Mouse (Mus musculus): ENCODE data around the gene Fzd4.
A peak's percentile ranks its signal among the peaks of the same experiment; 100 is the strongest.

The Fzd4 gene

GRCm38 (mm10) chr7:89404081-89404733 lies at the start of gene Fzd4, which contains the start of gene Tmem135:
Gene Fzd4, plus strand, starts transcription at chr7:89404355.
Gene Tmem135, minus strand, starts transcription at chr7:89404222.
- DNase-seq (ENCODE audit: low spot score): peak; percentile 94

DNA sequence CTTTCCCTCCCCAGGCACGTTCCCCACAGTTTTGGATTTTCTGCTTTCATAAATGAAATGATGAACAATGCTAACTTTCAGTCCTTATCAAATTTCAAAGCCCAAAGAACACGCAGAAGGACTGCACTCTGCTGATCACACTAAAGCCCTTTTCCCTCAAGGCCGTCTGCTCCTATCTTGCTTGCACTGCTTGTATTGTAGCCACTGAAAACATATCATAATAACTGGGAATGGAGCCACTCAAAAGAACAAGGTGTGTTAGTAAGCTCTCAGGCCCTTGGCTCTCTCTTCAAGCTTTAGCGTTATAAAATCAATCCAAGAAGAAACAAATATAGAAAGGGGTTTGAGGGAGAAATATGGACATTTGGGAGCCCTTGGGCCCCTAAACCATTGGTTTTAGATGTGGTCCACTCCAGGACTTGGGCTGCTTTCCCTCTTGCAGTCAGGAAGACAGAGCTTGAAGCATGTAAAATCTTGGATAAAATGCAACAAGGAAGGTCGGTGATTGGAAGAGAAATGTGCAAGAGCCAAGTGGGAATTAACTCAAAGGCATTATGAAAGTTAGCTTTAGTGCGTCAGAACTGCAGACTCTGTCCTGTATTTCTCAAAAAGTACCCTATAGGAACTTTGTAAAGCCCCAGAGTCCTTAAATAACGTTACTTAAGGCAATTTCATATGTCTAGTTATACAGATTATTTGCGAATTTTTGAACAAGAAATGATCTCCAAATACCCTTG lies 48.5 kb upstream of the Fzd4 start:
- peak; percentile 47 for DNase-seq (ENCODE audit: low spot score)

- peak; percentile 90 for DNase-seq (ENCODE audit: low spot score)
Measured at GRCm38 (mm10) chr7:89356307-89356706, 47.8 kb upstream of the Fzd4 start.

GRCm38 (mm10) chr7:89363975-89364374 lies 40.2 kb upstream of the Fzd4 start:
- no peak for DNase-seq (ENCODE audit: low spot score)

- DNase-seq (ENCODE audit: low spot score): no peak
Measured at GRCm38 (mm10) chr7:89365135-89365880, 38.8 kb upstream of the Fzd4 start.

- no peak for DNase-seq (ENCODE audit: low spot score)
Measured at GRCm38 (mm10) chr7:89367643-89368042, 36.5 kb upstream of the Fzd4 start.

DNA sequence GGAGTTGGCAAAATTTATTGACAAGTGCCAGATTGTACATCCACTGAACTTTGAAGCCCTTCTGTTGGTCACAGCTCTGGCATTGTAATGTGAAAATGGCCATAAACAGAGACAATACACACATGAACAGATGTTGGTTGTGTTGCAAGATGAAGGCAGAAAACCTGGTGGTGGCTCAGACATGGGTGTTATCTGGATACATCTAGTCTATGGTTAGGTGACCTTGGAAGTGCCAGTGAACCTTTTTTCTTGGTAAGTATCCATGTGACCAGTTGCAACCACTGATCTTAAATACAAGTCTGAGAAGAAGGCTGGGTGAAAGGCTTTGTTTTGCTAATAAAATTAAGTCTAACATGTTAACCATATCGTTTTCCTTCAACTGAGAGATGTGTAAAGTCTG lies 34.1 kb upstream of the Fzd4 start:
- no peak for DNase-seq (ENCODE audit: low spot score)

DNA sequence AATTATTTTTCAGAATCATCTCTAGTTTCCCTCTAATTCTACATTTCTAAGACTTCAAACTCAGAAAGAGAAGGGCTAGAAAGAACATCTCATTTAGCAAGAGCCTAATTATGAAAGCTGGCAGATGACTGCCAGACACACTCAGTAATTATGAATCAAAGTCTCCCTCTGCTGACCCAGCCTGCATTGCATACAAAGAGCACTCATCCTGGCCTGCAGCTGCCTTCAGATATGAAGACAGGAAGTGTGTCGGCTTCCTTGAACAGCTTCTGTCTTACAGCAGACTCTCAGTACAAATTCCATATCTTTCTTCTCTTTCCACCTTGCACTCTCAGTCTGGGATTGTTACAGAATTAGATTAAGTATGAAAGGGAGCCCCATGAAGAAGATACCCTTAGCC lies 33.2 kb upstream of the Fzd4 start:
- DNase-seq (ENCODE audit: low spot score): peak; percentile 73

- DNase-seq (ENCODE audit: low spot score): no peak
Measured at GRCm38 (mm10) chr7:89371623-89372295, 32.4 kb upstream of the Fzd4 start.

DNA sequence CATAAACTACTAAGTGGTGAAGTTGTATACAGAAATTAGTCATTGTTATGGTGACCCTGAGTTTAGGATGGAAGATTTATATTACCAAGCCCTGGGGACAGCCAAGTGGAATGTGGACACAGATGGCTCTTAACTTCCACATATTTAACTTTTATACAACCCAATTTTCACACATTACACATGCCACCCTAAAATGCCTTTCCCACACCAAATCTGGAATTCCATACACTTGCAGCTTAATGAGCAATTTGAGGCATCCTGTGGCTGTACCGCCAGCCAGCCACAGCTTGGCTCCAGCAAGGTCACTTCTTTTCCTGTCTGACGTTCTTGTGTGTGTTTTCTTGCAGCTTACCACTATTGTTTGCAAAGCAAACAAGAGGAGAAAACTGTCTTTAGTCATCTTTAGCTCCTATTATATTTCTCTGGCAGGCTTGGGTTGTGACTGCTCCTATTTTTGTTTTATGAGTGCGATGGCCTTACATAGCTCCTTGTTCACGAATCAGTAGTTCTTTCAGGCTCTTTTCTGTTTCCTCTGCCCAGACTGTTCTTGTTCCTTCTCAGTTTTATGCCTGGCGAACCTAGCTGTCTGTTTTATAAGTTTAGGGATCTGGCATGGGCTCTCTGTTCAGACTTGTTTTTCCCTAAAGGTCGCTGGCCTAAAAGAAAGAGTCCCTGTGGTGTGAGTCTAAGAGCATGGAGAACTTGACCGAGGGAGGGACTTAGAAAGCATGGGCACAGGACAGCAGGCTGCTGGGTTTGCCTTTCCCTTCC lies 23.0 kb upstream of the Fzd4 start:
- peak; percentile 26 for DNase-seq (ENCODE audit: low spot score)

DNA sequence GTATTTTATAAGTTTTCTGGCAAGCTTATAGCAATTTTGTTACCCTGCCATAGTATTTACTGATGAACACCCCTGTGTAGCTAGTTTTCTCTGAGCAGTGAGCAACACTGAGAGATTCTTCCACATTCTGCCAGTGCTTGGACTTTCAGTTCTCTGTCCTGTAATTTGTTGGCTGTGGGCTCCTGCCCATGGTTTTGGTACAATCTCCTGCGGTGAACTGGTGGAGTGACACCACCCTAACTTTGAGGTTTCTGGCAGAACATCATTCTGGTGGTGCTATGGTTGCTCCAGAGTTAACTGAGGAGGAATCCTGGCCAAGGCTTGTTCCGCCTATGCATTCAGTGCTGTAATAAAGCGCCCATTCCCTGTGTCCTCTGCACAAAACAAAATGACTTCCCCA lies 21.3 kb upstream of the Fzd4 start:
- no peak for DNase-seq (ENCODE audit: low spot score)

GRCm38 (mm10) chr7:89388981-89389380 lies 15.2 kb upstream of the Fzd4 start:
- peak; percentile 54 for DNase-seq (ENCODE audit: low spot score)

DNA sequence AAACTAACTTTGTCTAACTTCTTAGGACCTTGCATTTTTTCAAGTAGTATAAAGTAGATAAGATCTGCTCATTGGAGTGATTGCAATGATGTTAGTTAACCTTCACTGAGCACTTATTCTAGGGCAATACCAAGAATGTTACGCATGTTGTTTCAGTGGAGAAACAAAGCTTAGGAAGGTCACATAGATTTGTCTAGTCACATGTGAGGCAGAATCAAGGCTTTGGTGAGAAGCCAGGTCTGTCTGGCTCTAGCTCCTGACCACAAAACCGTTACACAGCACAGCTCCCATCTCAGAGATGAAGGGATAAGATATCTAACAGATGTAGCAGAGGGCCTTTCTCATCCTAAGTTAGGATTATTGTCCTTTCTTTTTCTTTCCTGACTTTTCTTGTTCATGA lies 13.5 kb upstream of the Fzd4 start:
- DNase-seq (ENCODE audit: low spot score): no peak

DNA sequence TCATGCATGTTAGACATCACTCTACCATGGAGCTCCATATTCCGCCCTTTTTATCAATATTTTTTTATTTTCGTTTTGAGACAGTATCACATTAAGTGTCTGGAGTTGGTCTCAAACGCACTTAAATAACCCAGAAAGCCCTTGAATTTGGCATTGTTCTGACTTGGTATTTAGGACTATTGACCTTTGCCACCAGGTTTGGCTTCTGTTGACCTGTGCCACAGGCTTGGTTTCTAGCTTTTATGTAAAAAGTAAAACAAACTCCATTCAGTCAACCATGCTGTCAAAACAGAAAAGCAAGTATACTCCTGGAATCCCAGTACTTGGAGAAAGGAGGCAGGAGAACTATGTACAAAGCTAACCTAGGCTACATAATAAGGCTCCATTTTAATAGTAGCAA lies 12.9 kb upstream of the Fzd4 start:
- DNase-seq (ENCODE audit: low spot score): no peak

- no peak for DNase-seq (ENCODE audit: low spot score)
Measured at GRCm38 (mm10) chr7:89391831-89392230, 12.3 kb upstream of the Fzd4 start.

DNA sequence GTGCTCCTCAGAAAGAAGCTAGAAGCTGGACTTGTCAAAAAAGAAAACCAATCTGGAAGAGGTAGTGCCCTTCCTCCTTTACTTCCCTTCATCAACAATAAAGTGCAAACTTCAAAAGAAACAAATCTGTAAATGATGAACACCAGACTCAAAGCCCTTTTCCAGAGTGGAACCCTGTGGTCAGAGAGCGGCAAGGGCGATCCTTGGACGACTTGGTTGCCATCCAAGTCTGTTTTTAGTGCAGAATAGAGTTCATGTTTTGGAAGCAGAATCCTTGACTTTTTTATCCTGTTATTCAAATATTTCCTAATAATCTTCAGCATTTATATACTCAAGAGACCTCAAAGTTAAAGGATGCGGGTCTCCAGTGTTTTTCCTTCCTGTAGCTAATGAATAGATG lies 11.8 kb upstream of the Fzd4 start:
- DNase-seq (ENCODE audit: low spot score): peak; percentile 54

DNA sequence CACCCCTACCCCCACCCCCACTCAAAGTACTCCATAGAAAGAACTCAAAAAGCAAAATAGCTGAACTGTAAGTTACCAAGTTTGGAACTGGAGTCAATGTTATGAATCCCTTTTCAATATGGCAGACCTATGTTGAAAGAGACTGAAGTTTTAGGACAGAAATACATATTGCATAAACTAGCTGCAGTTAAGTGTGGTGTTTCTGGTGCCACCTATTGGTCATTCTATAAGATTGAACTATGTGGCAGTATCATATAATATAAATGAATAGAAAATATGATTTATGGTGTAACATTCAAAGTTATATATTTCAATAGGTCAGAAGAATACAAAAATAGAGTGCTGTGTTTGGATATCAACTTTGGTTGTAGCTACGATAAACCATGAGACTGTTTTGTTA lies 11.3 kb upstream of the Fzd4 start:
- peak; percentile 25 for DNase-seq (ENCODE audit: low spot score)

- DNase-seq (ENCODE audit: low spot score): no peak
Measured at GRCm38 (mm10) chr7:89395399-89395798, 8.8 kb upstream of the Fzd4 start.

GRCm38 (mm10) chr7:89396386-89396785 lies 7.8 kb upstream of the Fzd4 start:
- DNase-seq (ENCODE audit: low spot score): no peak

DNA sequence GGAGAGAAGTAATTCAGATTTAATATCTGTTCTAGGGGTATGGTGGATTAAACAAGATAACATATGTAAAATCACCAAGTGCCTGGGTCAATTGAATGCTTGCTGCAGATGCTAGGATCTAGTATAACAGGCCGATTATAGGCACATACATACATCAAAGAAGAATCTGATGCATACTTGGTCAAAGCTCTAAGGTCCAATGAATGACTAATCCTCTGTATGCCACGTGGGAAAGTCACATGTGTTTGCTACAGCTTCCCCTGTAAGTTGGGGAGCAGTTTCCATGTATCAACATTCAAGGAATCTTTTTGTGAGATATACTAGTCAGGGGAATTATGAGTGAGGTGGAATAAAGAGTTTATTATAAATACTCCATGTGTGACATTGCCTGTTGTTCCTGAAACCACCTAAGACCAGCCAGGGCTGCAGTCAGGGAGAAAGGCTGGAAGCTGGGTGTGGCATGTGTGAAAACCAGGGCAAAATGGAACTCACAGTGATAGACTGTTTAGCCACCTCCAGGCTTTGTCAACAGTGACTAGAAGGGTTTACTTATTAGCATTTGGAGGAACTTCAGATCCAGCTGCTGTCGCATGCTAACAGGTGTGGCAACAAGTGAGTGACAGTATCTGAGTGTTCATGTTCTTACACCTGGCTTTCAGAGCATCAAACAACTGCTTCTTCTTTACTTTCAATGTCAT lies 6.2 kb upstream of the Fzd4 start:
- no peak for DNase-seq (ENCODE audit: low spot score)

- DNase-seq (ENCODE audit: low spot score): no peak
Measured at GRCm38 (mm10) chr7:89400721-89401120, 3.4 kb upstream of the Fzd4 start.

All from adipocyte (in vitro differentiated cells).